Mouse (Mus musculus) hindbrain, embryonic 11.5 days (tissue): Measurements from ENCODE around the gene Rftn1. TPM values are rescaled to one million over a fixed set of nuclear protein-coding genes. Genes with fewer than 3 reads are reported as not detected.
"Not testable (repeated sequence)": the region's sequence is repeated elsewhere in the genome, so short reads cannot be mapped to it uniquely, and the experiment has no call there.

Source experiments
- ATAC-seq: fragments of 200-750 bp; cut with Nextera tagmentation; 2 replicates; pipeline ENCODE4 v1.8.0; 2017; ENCODE audit warnings: mild to moderate bottlenecking, moderate TSS enrichment, moderate library complexity; ENCODE audit not compliant: low FRiP score
- DNase-seq: peaks from one replicate; pipeline ENCODE4 v3.0.0-alpha.2; 2015; ENCODE audit warnings: low spot score
- H3K27ac ChIP-seq: fragments of 300-500 bp; sonication (generic); 2 replicates; pipeline ENCODE4 v1.5.1; 2014; ENCODE audit warnings: mild to moderate bottlenecking, low read depth, low read length
- H3K27me3 ChIP-seq: fragments of 300-500 bp; sonication (generic); 2 replicates; pipeline ENCODE4 v1.6.1; 2014; ENCODE audit warnings: mild to moderate bottlenecking, low read length, moderate library complexity, mixed read lengths; ENCODE audit not compliant: control insufficient read depth, insufficient read depth
- H3K36me3 ChIP-seq: fragments of 300-500 bp; sonication (generic); 2 replicates; pipeline ENCODE4 v1.6.1; 2014; ENCODE audit warnings: mild to moderate bottlenecking, low read length, moderate library complexity, mixed read lengths; ENCODE audit not compliant: control insufficient read depth, insufficient read depth
- H3K4me1 ChIP-seq: fragments of 300-500 bp; sonication (generic); replicated peaks from 2 replicates; pipeline ENCODE4 v1.6.1; 2014; ENCODE audit warnings: low read length, mixed read lengths; ENCODE audit not compliant: control insufficient read depth, insufficient read depth
- H3K4me2 ChIP-seq: fragments of 300-500 bp; sonication (generic); replicated peaks from 2 replicates; pipeline ENCODE4 v1.6.1; 2014; ENCODE audit warnings: mild to moderate bottlenecking, low read depth, low read length
- H3K4me3 ChIP-seq: fragments of 300-500 bp; sonication (generic); 2 replicates; pipeline ENCODE4 v1.5.1; 2014; ENCODE audit warnings: low read depth, low read length
- H3K9ac ChIP-seq: fragments of 300-500 bp; sonication (generic); 2 replicates; pipeline ENCODE4 v1.6.1; 2014; ENCODE audit warnings: low read depth, low read length
- H3K9me3 ChIP-seq: fragments of 300-500 bp; sonication (generic); 2 replicates; pipeline ENCODE4 v1.6.1; 2016; ENCODE audit warnings: low read length; ENCODE audit not compliant: control insufficient read depth
- WGBS: fragments of 180-500 bp; shearing (Covaris S2); extraction: QIAGEN DNeasy Blood & Tissue Kit; methylation state at CpG from one replicate; pipeline ENCODE4 v1.1.7; 2014; 5-methylcytosine and 5-hydroxymethylcytosine counted together
- polyA plus RNA-seq: library from polyadenylated mRNA; unstranded; fragments of >200 nt; fragmentation: Nextera tagmentation; extraction: Ambion mirVana; gene quantifications from 2 replicates; pipeline ENCODE4 v1.2.1, GENCODE M21; 2014

Rftn1 gene
- polyA plus RNA-seq, 1 experiment from 2014 or later: 5.6 TPM

- no peaks in the 10 kb centered on the region for H3K4me1 ChIP-seq
- ATAC-seq (no peak), DNase-seq (no peak)
- H3K27me3 ChIP-seq: no peaks in the 10 kb centered on the region
- no peaks in the 10 kb centered on the region for H3K36me3 ChIP-seq
- H3K4me3 ChIP-seq: no peak overlapping the region
- 96% methylated on average over 4 of the region's 4 CpGs for WGBS
- H3K4me2 ChIP-seq: no peak overlapping the region
- no peak overlapping the region for H3K9ac ChIP-seq
- no peak overlapping the region for H3K27ac ChIP-seq
- no peaks in the 10 kb centered on the region for H3K9me3 ChIP-seq
Observed at GRCm38 (mm10) chr17:50120098-50120497, 70.4 kb downstream of the Rftn1 start.

- H3K4me3 ChIP-seq: no peak overlapping the region
- H3K36me3 ChIP-seq: no peaks in the 10 kb centered on the region
- no peaks in the 10 kb centered on the region for H3K4me1 ChIP-seq
- no peaks in the 10 kb centered on the region for H3K9me3 ChIP-seq
- no peak for ATAC-seq
- H3K4me2 ChIP-seq: no peak overlapping the region
- no peak for DNase-seq
- H3K27me3 ChIP-seq: no peaks in the 10 kb centered on the region
- H3K27ac ChIP-seq: no peak overlapping the region
- WGBS: 93% methylated on average over 7 of the region's 7 CpGs
- H3K9ac ChIP-seq: no peak overlapping the region
Observed at GRCm38 (mm10) chr17:50117461-50117860, 73.0 kb downstream of the Rftn1 start.

GRCm38 (mm10) chr17:50116980-50117379 lies 73.5 kb downstream of the Rftn1 start:
- Histone ChIP-seq H3K9me3 (no peaks in the 10 kb centered on the region), H3K9ac (no peak overlapping the region), H3K27me3 (no peaks in the 10 kb centered on the region), H3K4me1 (no peaks in the 10 kb centered on the region), H3K36me3 (no peaks in the 10 kb centered on the region), H3K27ac (no peak overlapping the region), H3K4me2 (no peak overlapping the region), H3K4me3 (no peak overlapping the region)
- ATAC-seq (no peak), DNase-seq (no peak)
- 89% methylated on average over 3 of the region's 3 CpGs for WGBS

DNA sequence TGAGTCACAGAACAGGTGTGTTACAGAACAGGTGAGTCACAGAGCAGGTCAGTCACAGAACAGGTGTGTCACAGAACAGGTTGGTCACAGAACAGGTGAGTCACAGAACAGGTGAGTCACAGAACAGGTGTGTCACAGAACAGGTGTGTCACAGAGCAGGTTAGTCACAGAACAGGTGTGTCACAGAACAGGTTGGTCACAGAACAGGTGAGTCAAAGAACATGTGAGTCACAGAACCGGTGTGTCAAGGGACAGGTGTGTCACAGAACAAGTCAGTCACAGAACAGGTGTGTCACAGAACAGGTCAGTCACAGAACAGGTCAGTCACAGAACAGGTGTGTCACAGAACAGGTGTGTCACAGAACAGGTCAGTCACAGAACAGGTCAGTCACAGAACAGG lies 74.1 kb downstream of the Rftn1 start:
- H3K4me3 ChIP-seq, H3K27ac ChIP-seq, DNase-seq, H3K36me3 ChIP-seq, H3K27me3 ChIP-seq, H3K4me2 ChIP-seq, H3K9ac ChIP-seq, H3K4me1 ChIP-seq, ATAC-seq, H3K9me3 ChIP-seq: not testable (repeated sequence)
- 79% methylated on average over 1 of the region's 1 CpGs for WGBS

GRCm38 (mm10) chr17:50115716-50116115 lies 74.8 kb downstream of the Rftn1 start:
- not testable (repeated sequence) for H3K36me3 ChIP-seq, H3K9me3 ChIP-seq, H3K9ac ChIP-seq, H3K27ac ChIP-seq, H3K4me3 ChIP-seq, DNase-seq, H3K4me2 ChIP-seq, H3K27me3 ChIP-seq, H3K4me1 ChIP-seq, ATAC-seq
- WGBS: 95% methylated on average over 3 of the region's 3 CpGs

- ATAC-seq (no peak), DNase-seq (no peak)
- Histone ChIP-seq H3K27ac (no peak overlapping the region), H3K9me3 (no peaks in the 10 kb centered on the region), H3K4me1 (no peaks in the 10 kb centered on the region), H3K4me2 (no peak overlapping the region), H3K9ac (no peak overlapping the region), H3K27me3 (no peaks in the 10 kb centered on the region), H3K36me3 (no peaks in the 10 kb centered on the region), H3K4me3 (no peak overlapping the region)
- 87% methylated on average over 8 of the region's 8 CpGs for WGBS
Observed at GRCm38 (mm10) chr17:50114659-50115058, 75.8 kb downstream of the Rftn1 start.

- H3K4me3 ChIP-seq: no peak overlapping the region
- ATAC-seq: no peak
- H3K27me3 ChIP-seq: no peaks in the 10 kb centered on the region
- H3K4me2 ChIP-seq: no peak overlapping the region
- H3K9me3 ChIP-seq: no peaks in the 10 kb centered on the region
- H3K27ac ChIP-seq: no peak overlapping the region
- no peak overlapping the region for H3K9ac ChIP-seq
- H3K4me1 ChIP-seq: no peaks in the 10 kb centered on the region
- H3K36me3 ChIP-seq: no peaks in the 10 kb centered on the region
- DNase-seq: no peak
- 80% methylated on average over 14 of the region's 14 CpGs for WGBS
Observed at GRCm38 (mm10) chr17:50110650-50111415, 79.6 kb downstream of the Rftn1 start.

DNA sequence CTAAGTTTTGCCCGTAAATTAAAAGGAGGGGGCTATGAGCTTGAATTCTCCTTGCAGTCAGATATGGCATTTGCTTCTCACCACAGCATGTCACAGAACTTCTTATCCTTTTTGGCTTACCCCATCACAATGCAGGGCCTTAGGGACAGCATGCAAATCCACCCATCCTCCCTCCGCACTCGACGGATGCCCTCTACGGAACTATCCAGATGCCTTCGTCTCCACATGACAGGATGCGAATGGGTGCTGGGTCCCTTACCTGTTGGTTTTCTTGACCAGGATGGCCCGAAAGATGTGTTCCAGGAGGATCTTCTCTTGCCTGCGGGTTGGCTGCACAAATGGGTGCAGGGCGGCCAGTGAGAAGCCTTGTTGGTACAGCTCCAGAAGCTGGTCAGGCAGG lies 83.7 kb downstream of the Rftn1 start:
- Histone ChIP-seq H3K4me1 (no peaks in the 10 kb centered on the region), H3K9me3 (no peaks in the 10 kb centered on the region), H3K27me3 (no peaks in the 10 kb centered on the region), H3K4me3 (no peak overlapping the region), H3K27ac (no peak overlapping the region), H3K36me3 (no peaks in the 10 kb centered on the region), H3K4me2 (no peak overlapping the region), H3K9ac (no peak overlapping the region)
- ATAC-seq (no peak), DNase-seq (no peak)
- 96% methylated on average over 10 of the region's 10 CpGs for WGBS

GRCm38 (mm10) chr17:50104131-50104530 lies 86.3 kb downstream of the Rftn1 start:
- ATAC-seq (no peak), DNase-seq (no peak)
- H3K9ac ChIP-seq: no peak overlapping the region
- H3K36me3 ChIP-seq: no peaks in the 10 kb centered on the region
- no peak overlapping the region for H3K27ac ChIP-seq
- no peaks in the 10 kb centered on the region for H3K9me3 ChIP-seq
- H3K4me1 ChIP-seq: no peaks in the 10 kb centered on the region
- 90% methylated on average over 3 of the region's 3 CpGs for WGBS
- H3K4me2 ChIP-seq: no peak overlapping the region
- H3K4me3 ChIP-seq: no peak overlapping the region
- H3K27me3 ChIP-seq: no peaks in the 10 kb centered on the region
